Mouse (Mus musculus) adrenal gland, adult 18-20 months (tissue): ENCODE measurements around the gene Nfib. TPM values are rescaled to one million over a fixed set of nuclear protein-coding genes. Genes with fewer than 3 reads are reported as not detected.

Experiments
- DNase-seq, 2 experiments: peaks; one replicate each; pipeline ENCODE4 v3.0.0; 2021 to 2022; ENCODE audit warnings: low spot score in 2 of 2
- total RNA-seq, 2 experiments: library from RNA; stranded (reverse); gene quantifications; 1 replicate in 1 of 2; 2 replicates in 1 of 2; pipeline ENCODE4 v1.2.3; 2021

The Nfib gene
- total RNA-seq, 2 experiments from 2014 or later: 61.8 to 76.3 TPM

- no peak for DNase-seq
Measured at GRCm38 (mm10) chr4:82542656-82543397, 162.7 kb downstream of the Nfib start.

GRCm38 (mm10) chr4:82541894-82542510 is 163.5 kb downstream of the Nfib start:
- peak; percentile 55 to 63 for DNase-seq

- no peak for DNase-seq
Measured at GRCm38 (mm10) chr4:82540466-82540990, 165.0 kb downstream of the Nfib start.

GRCm38 (mm10) chr4:82540048-82540410 is 165.5 kb downstream of the Nfib start:
- no peak for DNase-seq

- DNase-seq: no peak
Measured at GRCm38 (mm10) chr4:82539406-82540047, 166.0 kb downstream of the Nfib start.

- no peak for DNase-seq
Measured at GRCm38 (mm10) chr4:82538815-82539214, 166.7 kb downstream of the Nfib start.

GRCm38 (mm10) chr4:82538069-82538811 is 167.3 kb downstream of the Nfib start:
- DNase-seq: peak in 1 of 2 experiments; percentile 32

- DNase-seq: peak; percentile 41 to 46
Measured at GRCm38 (mm10) chr4:82537279-82537967, 168.1 kb downstream of the Nfib start.

GRCm38 (mm10) chr4:82536435-82537278 is 168.9 kb downstream of the Nfib start:
- DNase-seq: peak in 1 of 2 experiments; percentile 26

- DNase-seq: no peak
Measured at GRCm38 (mm10) chr4:82535606-82536434, 169.7 kb downstream of the Nfib start.

GRCm38 (mm10) chr4:82533231-82533630 is 172.3 kb downstream of the Nfib start:
- DNase-seq: no peak

- no peak for DNase-seq
Measured at GRCm38 (mm10) chr4:82532443-82533191, 172.9 kb downstream of the Nfib start.

- DNase-seq: no peak
Measured at GRCm38 (mm10) chr4:82531977-82532376, 173.6 kb downstream of the Nfib start.

- DNase-seq: peak in 1 of 2 experiments; percentile 32
Measured at GRCm38 (mm10) chr4:82530875-82531353, 174.6 kb downstream of the Nfib start.

- no peak for DNase-seq
Measured at GRCm38 (mm10) chr4:82528978-82529377, 176.6 kb downstream of the Nfib start.

- DNase-seq: no peak
Measured at GRCm38 (mm10) chr4:82519935-82520334, 185.6 kb downstream of the Nfib start.

GRCm38 (mm10) chr4:82518132-82518531 is 187.4 kb downstream of the Nfib start:
- no peak for DNase-seq

GRCm38 (mm10) chr4:82517311-82517710 is 188.2 kb downstream of the Nfib start:
- no peak for DNase-seq
